ENCODE assay signal across 23 mouse cellular contexts in genomic region chr7:99902918-99903665, GRCm38 (mm10). TPM values are rescaled to one million over a fixed set of nuclear protein-coding genes. Genes with fewer than 3 reads are reported as not detected.
DNase-seq lines count a peak whose midpoint lies in the region; ATAC-seq and TF ChIP-seq lines count a peak whose summit lies in the region.
"Had no signal": no experiment of that assay in that cellular context is flagged by ENCODE, and none has a peak within 500 bp of the region (broad histone marks: within the 10 kb centered on the region; RNA-seq: fewer than 3 reads in every experiment).

No protein-coding gene starts in this region.

- H3K4me1 ChIP-seq in forebrain, embryonic 13.5 days, result no peaks in the 10 kb centered on the region
- H3K4me1 ChIP-seq in forebrain, embryonic 12.5 days, result peaks cover 5% of the 10 kb centered on the region; the same call in 1 of the 2 replicates
- H3K4me1 ChIP-seq in heart, embryonic 13.5 days, result peaks cover 22% of the 10 kb centered on the region
- H3K4me1 ChIP-seq in heart, adult 2 months (ENCODE audit: control insufficient read depth, insufficient read depth, low read length), result no peaks in the 10 kb centered on the region; the same call in 1 of the 2 replicates
- no peaks in the 10 kb centered on the region for H3K4me1 ChIP-seq in testis, adult 2 months (ENCODE audit: control insufficient read depth, insufficient read depth, low read length)
- H3K4me1 ChIP-seq: limb, embryonic 10.5 days; neural tube, embryonic 12.5 days had no signal

- H3K4me2 ChIP-seq in forebrain, embryonic 13.5 days, result no peak overlapping the region
- no peak overlapping the region for H3K4me2 ChIP-seq in forebrain, embryonic 12.5 days
- H3K4me2 ChIP-seq in heart, embryonic 13.5 days, result no peak overlapping the region
- H3K4me2 ChIP-seq: embryonic facial prominence, embryonic 13.5 days; neural tube, embryonic 12.5 days had no signal

- intact Hi-C loops in heart, adult 2 months (cut with DNase I), result no loop called here

- TF ChIP-seq CTCF in heart, adult 2 months (IDR thresholded peaks at IDR 0.05), result no peak
- TF ChIP-seq CTCF in testis, adult 2 months (IDR thresholded peaks at IDR 0.05; ENCODE audit: control insufficient read depth, insufficient read depth, insufficient replicate concordance, low read depth, low read length), result no peak

- no peak overlapping the region for H3K27ac ChIP-seq in forebrain, embryonic 13.5 days
- no peak overlapping the region for H3K27ac ChIP-seq in forebrain, embryonic 12.5 days
- H3K27ac ChIP-seq in heart, embryonic 13.5 days (replicated peaks), result 0 out of 2 replicates have a peak overlapping the region, but pooled peaks have one; percentile 8
- no peak overlapping the region for H3K27ac ChIP-seq in heart, adult 2 months
- no peak overlapping the region for H3K27ac ChIP-seq in testis, adult 2 months (ENCODE audit: control insufficient read depth, insufficient read depth, low read depth, low read length)
- H3K27ac ChIP-seq: embryonic facial prominence, embryonic 13.5 days; limb, embryonic 10.5 days; neural tube, embryonic 12.5 days had no signal

- H3K9me3 ChIP-seq in forebrain, embryonic 13.5 days (replicated peaks), result no peaks in the 10 kb centered on the region
- H3K9me3 ChIP-seq in forebrain, embryonic 12.5 days, result no peaks in the 10 kb centered on the region
- no peaks in the 10 kb centered on the region for H3K9me3 ChIP-seq in heart, embryonic 13.5 days
- H3K9me3 ChIP-seq: embryonic facial prominence, embryonic 13.5 days; limb, embryonic 10.5 days; neural tube, embryonic 12.5 days had no signal

- no peak for TF ChIP-seq EP300 in heart, adult 2 months (IDR thresholded peaks at IDR 0.05; ENCODE audit: insufficient read depth, low read depth, low read length)

- H3K27me3 ChIP-seq in forebrain, embryonic 13.5 days, result no peaks in the 10 kb centered on the region
- no peaks in the 10 kb centered on the region for H3K27me3 ChIP-seq in forebrain, embryonic 12.5 days
- H3K27me3 ChIP-seq in heart, embryonic 13.5 days (replicated peaks), result no peaks in the 10 kb centered on the region
- H3K27me3 ChIP-seq in heart, adult 2 months (ENCODE audit: control insufficient read depth, insufficient read depth, low read length), result no peaks in the 10 kb centered on the region
- H3K27me3 ChIP-seq in testis, adult 2 months (ENCODE audit: control insufficient read depth, insufficient read depth, low read length), result no peaks in the 10 kb centered on the region
- H3K27me3 ChIP-seq: embryonic facial prominence, embryonic 13.5 days; neural tube, embryonic 12.5 days had no signal

- no peak for DNase-seq in heart, adult 2 months
- DNase-seq in testis, postnatal 14 days (ENCODE audit: low spot score), result no peak
- peak; percentile 61 for DNase-seq in thymus, postnatal 4 days
- DNase-seq in kidney, postnatal 10 days, result no peak
- DNase-seq: adrenal gland, postnatal 14 days; cerebellum, adult 11-12 months; cerebellum, postnatal 14 days; heart, postnatal 10 days; kidney, adult 2 months; kidney, postnatal 14 days; liver, postnatal 0 days; lung, postnatal 10 days; right cerebral cortex, postnatal 4 days had no signal

- H3K36me3 ChIP-seq in forebrain, embryonic 13.5 days (ENCODE audit: poor library complexity, severe bottlenecking), result no peaks in the 10 kb centered on the region
- no peaks in the 10 kb centered on the region for H3K36me3 ChIP-seq in forebrain, embryonic 12.5 days (replicated peaks)
- H3K36me3 ChIP-seq in heart, embryonic 13.5 days, result no peaks in the 10 kb centered on the region
- no peaks in the 10 kb centered on the region for H3K36me3 ChIP-seq in heart, adult 2 months (ENCODE audit: control insufficient read depth, insufficient read depth, low read length)
- H3K36me3 ChIP-seq in testis, adult 2 months (ENCODE audit: control insufficient read depth, insufficient read depth, low read length), result peaks cover 1% of the 10 kb centered on the region
- H3K36me3 ChIP-seq: embryonic facial prominence, embryonic 13.5 days; limb, embryonic 10.5 days; neural tube, embryonic 12.5 days had no signal

- TF ChIP-seq POLR2A in heart, adult 2 months (IDR thresholded peaks at IDR 0.05; ENCODE audit: insufficient read depth, low read depth, low read length), result no peak
- no peak for TF ChIP-seq POLR2A in testis, adult 2 months (IDR thresholded peaks at IDR 0.05; ENCODE audit: control insufficient read depth, low read depth, low read length)

- no peak overlapping the region for H3K4me3 ChIP-seq in forebrain, embryonic 13.5 days
- H3K4me3 ChIP-seq in forebrain, embryonic 12.5 days (replicated peaks), result no peak overlapping the region
- H3K4me3 ChIP-seq in heart, embryonic 13.5 days, result no peak overlapping the region
- no peak overlapping the region for H3K4me3 ChIP-seq in heart, adult 2 months
- H3K4me3 ChIP-seq in testis, adult 2 months (ENCODE audit: control insufficient read depth, low read depth, low read length), result peak overlapping the region; percentile 55
- H3K4me3 ChIP-seq: embryonic facial prominence, embryonic 13.5 days; limb, embryonic 10.5 days; neural tube, embryonic 12.5 days had no signal

- no peaks in the 10 kb centered on the region for H3K79me2 ChIP-seq in heart, adult 2 months (replicated peaks; ENCODE audit: control insufficient read depth, insufficient read depth, low read length)

- no peak overlapping the region for H3K9ac ChIP-seq in forebrain, embryonic 13.5 days
- no peak overlapping the region for H3K9ac ChIP-seq in forebrain, embryonic 12.5 days
- H3K9ac ChIP-seq in heart, embryonic 13.5 days, result peak overlapping the region; percentile 33; the same call in 1 of the 2 replicates
- H3K9ac ChIP-seq in heart, adult 2 months (ENCODE audit: low read depth, low read length), result no peak overlapping the region
- H3K9ac ChIP-seq: embryonic facial prominence, embryonic 13.5 days; liver, postnatal 0 days; neural tube, embryonic 12.5 days had no signal

- WGBS in forebrain, embryonic 13.5 days, result 73% methylated on average over 11 of the region's 11 CpGs
- WGBS in forebrain, embryonic 12.5 days, result 81% methylated on average over 11 of the region's 11 CpGs
- WGBS in heart, embryonic 13.5 days, result 52% methylated on average over 11 of the region's 11 CpGs
- WGBS in heart, adult 2 months, result 50% methylated on average over 11 of the region's 11 CpGs

- peak; percentile 45; the same call in 1 of the 2 replicates for ATAC-seq in forebrain, embryonic 13.5 days
- ATAC-seq in forebrain, embryonic 12.5 days (ENCODE audit: low FRiP score), result no peak
- ATAC-seq in heart, embryonic 13.5 days (ENCODE audit: extremely low read depth, insufficient number of reproducible peaks, low FRiP score, low TSS enrichment), result no peak
- ATAC-seq: inflammation-experienced regulatory T-cells, adult 6 months; liver, postnatal 0 days had no signal

RNA-seq across cellular contexts. Expression of gene Spcs2, which starts 39.8 kb away (rescaled TPM):
- 334 and 336 TPM in 2 replicates for polyA plus RNA-seq in forebrain, embryonic 13.5 days (2015; fragmentation: Nextera tagmentation; extraction: Ambion mirVana)
- 340 and 347 TPM in 2 replicates for polyA plus RNA-seq in forebrain, embryonic 12.5 days (2016; fragmentation: Nextera tagmentation; extraction: Ambion mirVana)
- 187 and 211 TPM in 2 replicates for polyA plus RNA-seq in heart, embryonic 13.5 days (2015; fragmentation: Nextera tagmentation; extraction: Ambion mirVana)
- total RNA-seq in heart, adult 2 months (2021), result 10 to 100 TPM; 58.8 to 60.9 TPM
- 21.0 and 40.0 TPM in 2 replicates for polyA plus RNA-seq in heart, adult 2 months (2012; rRNA removed)
- polyA plus RNA-seq in testis, adult 2 months (2012; rRNA removed), result 142 and 204 TPM in 2 replicates

RNA-seq across cellular contexts. Expression of gene Xrra1, which starts 44.2 kb away (rescaled TPM):
- polyA plus RNA-seq in forebrain, embryonic 13.5 days (2015; fragmentation: Nextera tagmentation; extraction: Ambion mirVana), result 0.46 and 0.53 TPM in 2 replicates
- polyA plus RNA-seq in forebrain, embryonic 12.5 days (2016; fragmentation: Nextera tagmentation; extraction: Ambion mirVana), result 0.37 and 0.67 TPM in 2 replicates
- polyA plus RNA-seq in heart, embryonic 13.5 days (2015; fragmentation: Nextera tagmentation; extraction: Ambion mirVana), result 0.15 and 0.18 TPM in 2 replicates
- under 1 TPM in 1 of 2 experiments, not detected in 1; 0.10 TPM for total RNA-seq in heart, adult 2 months (2021)
- 0.14 TPM in 1 of 2 replicates, not detected in the other for polyA plus RNA-seq in heart, adult 2 months (2012; rRNA removed)
- polyA plus RNA-seq in testis, adult 2 months (2012; rRNA removed), result 268 and 301 TPM in 2 replicates
- total RNA-seq: heart, adult 8-10 months; liver, adult 2 months had no signal
- polyA plus RNA-seq: inflammation-experienced regulatory T-cells, adult 6 months; liver, adult 2 months had no signal

Comparison
In these comparisons a context has a peak if more than half of its experiments do, and no peak if none do; other contexts are left out.
1. RNA of gene Xrra1, which starts 44.2 kb away (polyA plus RNA-seq): 268 to 301 TPM in testis, adult 2 months; 0.46 to 0.53 TPM in forebrain, embryonic 13.5 days, 0.37 to 0.67 TPM in forebrain, embryonic 12.5 days, 0.15 to 0.18 TPM in heart, embryonic 13.5 days and 0.14 TPM in heart, adult 2 months; every median in the first group is over 100 times any median in the second.